Mouse (Mus musculus): ENCODE measurements around the gene Lgr5.

GRCm38 (mm10) chr10:115553352-115554113, 34.0 kb downstream of the Lgr5 start:
- TF ChIP-seq CTCF (IDR thresholded peaks at IDR 0.05; ENCODE audit: low read depth): no peak
- TF ChIP-seq EP300 (IDR thresholded peaks at IDR 0.05; ENCODE audit: low read depth): no peak
